Mouse (Mus musculus): ENCODE data around the gene Pola2.

The Pola2 gene

DNA sequence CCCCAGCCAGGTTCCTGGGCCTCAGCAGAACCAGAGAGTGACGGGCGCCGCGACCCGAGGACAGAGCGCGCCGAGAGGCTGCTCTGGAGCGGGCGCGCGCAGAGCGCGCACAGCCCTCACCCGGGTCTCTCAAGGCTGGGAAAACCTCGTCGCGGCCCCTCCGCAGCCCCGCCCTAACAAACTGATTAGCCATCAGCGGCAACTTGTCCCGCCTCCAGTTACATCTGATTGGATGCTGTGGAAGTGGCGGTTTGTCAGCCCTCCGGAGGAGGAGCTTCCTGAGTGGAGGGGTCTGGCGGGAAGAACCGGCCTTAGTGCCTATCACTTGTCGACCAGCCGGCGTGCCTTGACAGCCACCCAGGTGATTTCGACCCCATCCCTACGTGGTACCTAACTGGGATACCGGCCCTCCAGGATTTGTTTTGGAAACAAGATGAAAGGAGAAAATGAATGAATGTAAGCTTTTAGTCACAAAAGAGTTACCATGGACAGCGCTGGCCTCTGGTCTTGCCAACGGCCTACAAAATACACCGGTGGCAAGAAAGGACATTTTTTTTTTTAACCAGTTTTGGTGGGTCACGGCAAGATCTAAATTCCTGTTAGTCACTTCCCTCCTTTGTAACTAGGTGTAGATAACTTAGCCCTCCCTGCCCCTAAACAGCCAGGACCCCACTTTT lies 69.9 kb downstream of the Pola2 start, which contains the start of gene Tigd3:
TSS of gene Tigd3 (minus strand) at position 148 of the 677 bp plus-strand sequence.
- DNase-seq (ENCODE audit: low read depth) = peak; percentile 97

- DNase-seq (ENCODE audit: low read depth) = no peak
These were observed 70.6 kb downstream of the Pola2 start for GRCm38 (mm10) chr19:5893282-5894001.

DNA sequence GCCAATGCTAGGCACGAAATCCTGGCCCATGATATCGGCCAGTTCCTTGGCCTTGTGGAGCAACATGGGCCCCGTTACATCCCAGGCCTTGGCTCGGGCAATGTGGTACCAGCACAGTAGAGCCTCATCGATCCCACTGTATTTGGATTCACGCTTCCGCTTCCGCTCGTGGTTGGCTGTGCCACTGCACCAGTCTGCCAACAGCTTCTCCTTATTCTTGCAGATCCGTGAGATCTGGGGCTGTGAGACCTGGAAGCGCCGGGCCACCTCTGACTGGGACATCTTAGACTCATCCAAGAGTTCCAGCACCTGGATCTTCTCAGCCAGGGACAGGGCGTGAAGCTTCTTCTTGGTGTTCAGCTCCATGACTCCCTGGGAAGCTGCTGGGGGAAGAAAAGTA lies 71.3 kb downstream of the Pola2 start:
- DNase-seq (ENCODE audit: low read depth) = no peak

GRCm38 (mm10) chr19:5892262-5892661 lies 71.7 kb downstream of the Pola2 start:
- DNase-seq (ENCODE audit: low read depth) = no peak

GRCm38 (mm10) chr19:5891521-5892258 lies 72.3 kb downstream of the Pola2 start:
- DNase-seq (ENCODE audit: low read depth) = no peak

Data from NIH3T3 (cell line).